Mouse (Mus musculus) kidney, embryonic 14.5 days (tissue): ENCODE data around the gene Prtn3. TPM values are rescaled to one million over a fixed set of nuclear protein-coding genes. Genes with fewer than 3 reads are reported as not detected.

Source experiments
- ATAC-seq: fragments of 200-750 bp; cut with Nextera tagmentation; 2 replicates; pipeline ENCODE4 v1.8.0; 2017; ENCODE audit warnings: moderate number of reproducible peaks, mild to moderate bottlenecking, moderate TSS enrichment, moderate library complexity; ENCODE audit not compliant: low FRiP score, low TSS enrichment
- H3K27ac ChIP-seq: fragments of 300-500 bp; sonication (generic); 2 replicates; pipeline ENCODE4 v1.5.1; 2014; ENCODE audit warnings: low read depth, mild to moderate bottlenecking, low read length, moderate library complexity, mixed read lengths
- H3K27me3 ChIP-seq: fragments of 300-500 bp; sonication (generic); 2 replicates; pipeline ENCODE4 v1.6.1; 2014; ENCODE audit warnings: mild to moderate bottlenecking, low read length; ENCODE audit not compliant: control insufficient read depth, insufficient read depth
- H3K36me3 ChIP-seq: fragments of 300-500 bp; sonication (generic); 2 replicates; pipeline ENCODE4 v1.6.1; 2014; ENCODE audit warnings: low read length, mixed read lengths; ENCODE audit not compliant: control insufficient read depth, insufficient read depth
- H3K4me1 ChIP-seq: fragments of 300-500 bp; sonication (generic); 2 replicates; pipeline ENCODE4 v1.6.1; 2014; ENCODE audit warnings: low read length, mixed read lengths; ENCODE audit not compliant: control insufficient read depth, insufficient read depth
- H3K4me2 ChIP-seq: fragments of 300-500 bp; sonication (generic); replicated peaks from 2 replicates; pipeline ENCODE4 v1.6.1; 2014; ENCODE audit warnings: low read depth, mild to moderate bottlenecking, low read length
- H3K4me3 ChIP-seq: fragments of 300-500 bp; sonication (generic); 2 replicates; pipeline ENCODE4 v1.5.1; 2014; ENCODE audit warnings: mild to moderate bottlenecking, low read length
- H3K9ac ChIP-seq: fragments of 300-500 bp; sonication (generic); 2 replicates; pipeline ENCODE4 v1.6.1; 2014; ENCODE audit warnings: low read depth, mild to moderate bottlenecking, low read length, moderate library complexity
- H3K9me3 ChIP-seq: fragments of 300-500 bp; sonication (generic); 2 replicates; pipeline ENCODE4 v1.6.1; 2016; ENCODE audit warnings: low read length; ENCODE audit not compliant: control insufficient read depth
- WGBS: fragments of 180-500 bp; shearing (Covaris S2); extraction: QIAGEN DNeasy Blood & Tissue Kit; methylation state at CpG from one replicate; pipeline ENCODE4 v1.1.7; 2014; 5-methylcytosine and 5-hydroxymethylcytosine counted together
- polyA plus RNA-seq: library from polyadenylated mRNA; unstranded; fragments of >200 nt; fragmentation: Nextera tagmentation; extraction: Ambion mirVana; gene quantifications from 2 replicates; pipeline ENCODE4 v1.2.1, GENCODE M21; 2014

Prtn3 gene
- polyA plus RNA-seq, 1 experiment from 2014 or later, result 9.6 TPM

GRCm38 (mm10) chr10:79840644-79841551, 33.4 kb upstream of the Prtn3 start:
- Histone ChIP-seq H3K4me3 (peak overlapping the region; percentile 32), H3K36me3 (no peaks in the 10 kb centered on the region), H3K4me2 (peak overlapping the region; percentile 57), H3K9me3 (no peaks in the 10 kb centered on the region), H3K4me1 (peaks cover 22% of the 10 kb centered on the region), H3K9ac (peak overlapping the region; percentile 57; the same call in 1 of the 2 replicates), H3K27ac (peak overlapping the region; percentile 89), H3K27me3 (no peaks in the 10 kb centered on the region)
- ATAC-seq, result peak; percentile 94
- WGBS, result under 1% methylated on average over 24 of the region's 24 CpGs

- no peak overlapping the region for H3K27ac ChIP-seq
Measured at GRCm38 (mm10) chr10:79842322-79842721, 32.0 kb upstream of the Prtn3 start.

GRCm38 (mm10) chr10:79843476-79843875, 30.8 kb upstream of the Prtn3 start:
- 61% methylated on average over 6 of the region's 6 CpGs for WGBS
- no peak overlapping the region for H3K4me2 ChIP-seq
- H3K4me1 ChIP-seq, result peaks cover 27% of the 10 kb centered on the region
- no peaks in the 10 kb centered on the region for H3K27me3 ChIP-seq
- ATAC-seq, result no peak
- no peak overlapping the region for H3K27ac ChIP-seq
- no peaks in the 10 kb centered on the region for H3K36me3 ChIP-seq
- H3K4me3 ChIP-seq, result no peak overlapping the region
- no peak overlapping the region for H3K9ac ChIP-seq
- H3K9me3 ChIP-seq, result no peaks in the 10 kb centered on the region

More at GRCm38 (mm10) chr10:79842322-79842721, 32.0 kb upstream of the Prtn3 start:
- Histone ChIP-seq H3K4me3 (no peak overlapping the region), H3K9me3 (no peaks in the 10 kb centered on the region), H3K4me1 (peaks cover 27% of the 10 kb centered on the region), H3K36me3 (no peaks in the 10 kb centered on the region), H3K9ac (no peak overlapping the region), H3K4me2 (no peak overlapping the region), H3K27me3 (no peaks in the 10 kb centered on the region)
- 66% methylated on average over 3 of the region's 3 CpGs for WGBS
- no peak for ATAC-seq

- Histone ChIP-seq H3K4me2 (no peak overlapping the region), H3K4me3 (no peak overlapping the region), H3K9me3 (no peaks in the 10 kb centered on the region), H3K27ac (peak overlapping the region; percentile 31; the same call in 1 of the 2 replicates), H3K27me3 (no peaks in the 10 kb centered on the region), H3K9ac (no peak overlapping the region), H3K36me3 (no peaks in the 10 kb centered on the region), H3K4me1 (peaks cover 29% of the 10 kb centered on the region)
- peak; percentile 70 for ATAC-seq
- 18% methylated on average over 5 of the region's 5 CpGs for WGBS
Measured at GRCm38 (mm10) chr10:79846553-79846952, 27.7 kb upstream of the Prtn3 start.

- peaks cover 30% of the 10 kb centered on the region for H3K4me1 ChIP-seq
- ATAC-seq, result no peak
- H3K4me2 ChIP-seq, result no peak overlapping the region
- H3K9me3 ChIP-seq, result no peaks in the 10 kb centered on the region
- no peak overlapping the region for H3K27ac ChIP-seq
- WGBS, result 84% methylated on average over 8 of the region's 8 CpGs
- no peaks in the 10 kb centered on the region for H3K27me3 ChIP-seq
- no peak overlapping the region for H3K9ac ChIP-seq
- no peaks in the 10 kb centered on the region for H3K36me3 ChIP-seq
- H3K4me3 ChIP-seq, result no peak overlapping the region
Measured at GRCm38 (mm10) chr10:79849941-79850628, 24.2 kb upstream of the Prtn3 start.

- H3K27me3 ChIP-seq, result no peaks in the 10 kb centered on the region
- H3K9me3 ChIP-seq, result no peaks in the 10 kb centered on the region
- H3K9ac ChIP-seq, result peak overlapping the region; percentile 100; the same call in 1 of the 2 replicates
- peaks cover 6% of the 10 kb centered on the region for H3K36me3 ChIP-seq
- H3K4me1 ChIP-seq, result peaks cover 31% of the 10 kb centered on the region
- H3K4me2 ChIP-seq, result peak overlapping the region; percentile 68; the same call in 1 of the 2 replicates
- peak overlapping the region; percentile 100 for H3K27ac ChIP-seq
- ATAC-seq, result no peak
- H3K4me3 ChIP-seq, result 0 out of 2 replicates have a peak overlapping the region, but pooled peaks have one; percentile 10
- 65% methylated on average over 3 of the region's 3 CpGs for WGBS
Measured at GRCm38 (mm10) chr10:79851653-79852052, 22.6 kb upstream of the Prtn3 start.

- no peak for ATAC-seq
- Histone ChIP-seq H3K9me3 (no peaks in the 10 kb centered on the region), H3K27me3 (no peaks in the 10 kb centered on the region), H3K4me2 (peak overlapping the region; percentile 68), H3K4me3 (peak overlapping the region; percentile 100; the same call in 1 of the 2 replicates), H3K36me3 (peaks cover 12% of the 10 kb centered on the region), H3K4me1 (peaks cover 35% of the 10 kb centered on the region), H3K27ac (peak overlapping the region; percentile 100), H3K9ac (peak overlapping the region; percentile 100; the same call in 1 of the 2 replicates)
- WGBS, result 41% methylated on average over 9 of the region's 9 CpGs
Measured at GRCm38 (mm10) chr10:79852107-79852789, 22.0 kb upstream of the Prtn3 start.

GRCm38 (mm10) chr10:79852827-79853226, 21.4 kb upstream of the Prtn3 start:
- Histone ChIP-seq H3K36me3 (peaks cover 18% of the 10 kb centered on the region), H3K27ac (peak overlapping the region; percentile 100), H3K9ac (peak overlapping the region; percentile 100), H3K27me3 (no peaks in the 10 kb centered on the region), H3K4me3 (peak overlapping the region; percentile 100), H3K4me2 (peak overlapping the region; percentile 68), H3K4me1 (peaks cover 41% of the 10 kb centered on the region), H3K9me3 (no peaks in the 10 kb centered on the region)
- WGBS, result 25% methylated on average over 8 of the region's 8 CpGs
- ATAC-seq, result no peak
